Mouse (Mus musculus): Measurements from ENCODE around the gene Pkdcc.

DNA sequence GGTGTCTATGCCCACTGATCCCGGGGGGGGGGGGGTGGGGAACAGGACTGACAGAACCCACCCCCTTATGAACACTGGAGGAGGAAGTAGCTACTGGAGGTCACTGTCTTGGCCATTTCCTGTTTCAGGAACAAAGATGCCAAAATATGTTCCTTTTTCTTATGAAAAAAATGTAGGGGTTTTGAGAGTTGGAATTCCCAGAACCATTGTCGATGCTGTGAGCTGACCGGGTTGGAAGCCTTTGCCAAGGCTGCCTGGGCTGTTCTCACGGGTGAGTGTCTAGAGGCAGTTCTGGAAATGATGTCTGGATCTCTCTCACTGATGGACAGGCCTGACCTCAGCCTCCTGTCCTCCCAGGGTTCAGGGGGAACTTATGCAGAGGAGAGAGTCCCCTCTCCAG is 59.0 kb downstream of the Pkdcc start:
- TF ChIP-seq CTCF (IDR thresholded peaks at IDR 0.05; ENCODE audit: control insufficient read depth, insufficient read depth, low read length): no peak
- no peak for TF ChIP-seq POLR2A (IDR thresholded peaks at IDR 0.05; ENCODE audit: borderline replicate concordance, control insufficient read depth, low read depth, low read length)

Data from bone marrow, adult 2 months (tissue).